Mouse (Mus musculus) layer of hippocampus, adult 18-20 months (tissue): ENCODE results near the gene Mpl. TPM values are rescaled to one million over a fixed set of nuclear protein-coding genes. Genes with fewer than 3 reads are reported as not detected.

Experiments
- DNase-seq, 2 experiments: peaks; one replicate each; pipeline ENCODE4 v3.0.0; 2022; ENCODE audit warnings: low spot score in 2 of 2
- total RNA-seq, 2 experiments: library from RNA; stranded (reverse); gene quantifications; 2 replicates each; pipeline ENCODE4 v1.2.3; 2021

The Mpl gene
- total RNA-seq, 2 experiments from 2014 or later = not detected

- DNase-seq = peak; percentile 54 to 71
Observed at GRCm38 (mm10) chr4:118427768-118428451, 29.4 kb downstream of the Mpl start, which contains the start of gene Elovl1. Gene Elovl1, plus strand, starts transcription at chr4:118428093.

- DNase-seq = no peak
Observed at GRCm38 (mm10) chr4:118427415-118427767, 29.9 kb downstream of the Mpl start.

GRCm38 (mm10) chr4:118425374-118425773 is 31.9 kb downstream of the Mpl start:
- no peak for DNase-seq

- no peak for DNase-seq
Observed at GRCm38 (mm10) chr4:118424541-118425160, 32.7 kb downstream of the Mpl start.

DNA sequence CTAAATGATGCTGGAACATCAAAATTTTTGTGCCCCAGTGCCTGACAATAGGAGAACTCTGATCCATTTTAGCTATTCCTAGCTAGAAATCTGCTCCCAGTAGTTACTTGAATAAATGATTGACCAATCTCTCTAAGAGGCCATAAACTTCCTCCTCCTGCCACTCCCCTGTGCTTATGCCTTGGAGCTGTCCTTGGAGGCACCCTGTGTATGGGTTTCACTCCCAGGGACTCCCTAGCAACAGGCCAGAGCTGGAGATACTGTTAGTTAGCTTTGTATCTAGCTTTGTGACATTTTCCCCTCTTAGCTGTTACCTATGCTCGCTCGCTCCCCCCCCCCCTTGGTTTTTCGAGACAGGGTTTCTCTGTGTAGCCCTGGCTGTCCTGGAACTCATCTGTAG is 35.9 kb downstream of the Mpl start:
- DNase-seq = no peak

- peak in 1 of 2 experiments; percentile 22 for DNase-seq
Observed at GRCm38 (mm10) chr4:118417112-118417797, 40.1 kb downstream of the Mpl start.

DNA sequence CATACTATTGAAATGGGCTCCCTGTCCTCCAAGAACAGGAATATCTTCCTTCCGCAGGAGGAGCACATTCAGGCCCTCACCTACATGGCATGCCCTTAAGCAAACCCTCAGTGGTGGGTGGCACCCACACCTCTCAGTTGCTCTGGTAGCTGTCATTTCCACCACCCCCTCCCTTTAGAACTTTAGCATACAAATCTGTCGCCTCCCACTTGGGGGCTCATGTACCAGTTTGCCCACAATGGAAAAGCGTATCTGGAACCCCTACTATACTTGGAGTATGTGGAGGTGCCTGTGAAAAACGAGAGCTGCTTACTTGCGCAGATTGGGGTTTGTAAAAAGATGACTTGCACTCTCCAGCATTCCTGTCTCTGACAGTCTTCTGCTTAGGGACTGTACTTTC is 41.0 kb downstream of the Mpl start:
- peak in 1 of 2 experiments; percentile 29 for DNase-seq

GRCm38 (mm10) chr4:118415779-118416178 is 41.5 kb downstream of the Mpl start:
- DNase-seq = peak in 1 of 2 experiments; percentile 39

GRCm38 (mm10) chr4:118413553-118413952 is 43.8 kb downstream of the Mpl start:
- DNase-seq = no peak

GRCm38 (mm10) chr4:118410871-118411270 is 46.4 kb downstream of the Mpl start:
- DNase-seq = no peak

DNA sequence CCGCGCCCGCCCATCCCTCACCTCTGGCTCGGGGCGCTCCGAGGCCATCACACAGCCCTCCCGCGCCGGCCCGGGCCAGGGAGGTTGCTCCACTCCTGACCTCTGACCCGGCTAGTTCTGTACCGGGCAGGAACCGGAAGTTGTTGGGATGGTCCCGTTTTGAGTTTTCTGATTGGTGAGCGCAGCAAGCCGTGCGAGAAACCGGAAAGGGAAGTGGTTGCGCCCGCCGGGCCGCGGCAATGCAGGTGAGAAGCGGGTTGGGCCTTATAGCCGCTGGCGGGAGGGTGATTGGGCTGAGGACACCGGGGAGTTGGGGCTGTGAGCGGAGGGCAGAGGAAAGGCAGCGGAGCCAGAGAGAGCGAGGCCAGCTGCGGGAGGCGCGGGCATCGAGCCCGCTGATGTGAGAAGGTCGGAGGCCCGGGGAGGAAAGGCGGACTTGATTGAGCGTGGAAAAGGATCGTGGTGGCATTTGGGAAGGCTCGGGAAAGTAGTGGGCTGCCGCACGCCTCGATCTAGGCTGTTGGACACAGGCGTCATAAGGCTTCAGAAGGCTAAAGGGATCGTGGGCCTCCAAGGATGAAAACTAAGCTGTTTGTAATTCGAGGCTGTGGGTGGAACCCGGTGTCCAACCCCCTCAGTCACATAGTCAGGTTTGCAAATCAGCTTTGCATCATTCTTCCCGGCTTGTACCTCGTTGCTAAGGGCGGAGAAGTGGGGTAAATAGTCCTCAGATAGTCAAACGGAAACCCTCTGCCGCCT is 48.0 kb downstream of the Mpl start, which contains the start of the genes Szt2 and Med8:
TSS of gene Szt2 (minus strand) at position 132 of the 759 bp plus-strand sequence.
TSS of gene Med8 (plus strand) at position 196 of the 759 bp plus-strand sequence.
- peak; percentile 91 to 95 for DNase-seq

DNA sequence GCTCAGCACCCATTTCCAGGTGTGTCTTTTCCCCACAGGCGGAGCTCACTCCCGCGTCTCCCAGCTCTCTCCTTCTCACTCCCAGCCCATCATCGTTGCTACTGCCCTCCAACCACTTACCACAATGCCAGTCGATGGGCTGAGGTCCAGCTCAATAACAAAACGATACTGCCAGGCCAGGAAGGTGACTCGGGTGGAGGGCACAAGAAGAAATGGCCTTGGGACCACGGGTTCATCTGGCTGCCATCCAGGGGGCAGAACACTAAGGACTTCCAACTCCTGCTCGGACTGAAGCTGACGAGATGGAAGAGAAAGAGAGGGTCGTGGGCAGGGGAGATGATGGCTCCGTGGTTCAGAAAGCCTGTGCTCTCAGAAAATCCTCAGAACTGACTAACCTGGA is 54.6 kb downstream of the Mpl start:
- DNase-seq = no peak

GRCm38 (mm10) chr4:118401918-118402317 is 55.4 kb downstream of the Mpl start:
- no peak for DNase-seq

DNA sequence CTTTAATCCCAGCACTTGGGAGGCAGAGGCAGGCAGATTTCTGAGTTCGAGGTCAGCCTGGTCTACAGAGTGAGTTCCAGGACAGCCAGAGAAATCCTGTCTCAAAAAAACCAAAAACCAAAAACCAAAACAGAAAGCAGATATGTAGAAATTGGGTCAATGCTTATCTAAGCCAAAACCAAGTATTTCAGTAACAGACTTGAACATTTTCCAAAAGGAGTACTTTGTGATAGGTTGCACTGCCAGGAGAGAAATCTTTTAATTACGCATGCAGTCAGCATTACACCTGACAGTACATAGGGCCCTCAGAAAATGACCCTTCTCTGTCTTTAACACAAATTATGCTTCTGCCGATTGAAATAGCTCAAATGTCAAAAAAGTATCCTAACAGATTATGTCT is 55.9 kb downstream of the Mpl start:
- DNase-seq = no peak

- no peak for DNase-seq
Observed at GRCm38 (mm10) chr4:118398400-118398799, 58.9 kb downstream of the Mpl start.

DNA sequence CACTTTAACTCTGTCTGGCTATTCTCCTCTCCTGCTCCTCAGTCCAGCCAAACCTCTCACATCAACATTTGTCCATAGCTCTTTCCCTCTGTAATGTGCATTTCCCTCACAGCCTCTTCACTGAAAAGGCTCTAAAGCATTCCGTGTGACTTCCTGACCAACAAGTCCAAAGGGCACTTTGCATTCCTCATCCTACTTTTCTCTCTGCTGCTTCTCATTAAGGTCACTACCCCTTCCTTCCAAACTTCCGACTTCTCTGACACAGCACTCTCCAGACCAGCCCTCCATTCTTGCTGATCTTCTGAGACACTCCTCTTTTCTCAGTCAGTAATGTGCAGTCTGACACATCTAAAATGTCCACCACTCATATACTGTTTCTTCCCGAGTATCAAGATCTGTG is 60.9 kb downstream of the Mpl start:
- no peak for DNase-seq

DNA sequence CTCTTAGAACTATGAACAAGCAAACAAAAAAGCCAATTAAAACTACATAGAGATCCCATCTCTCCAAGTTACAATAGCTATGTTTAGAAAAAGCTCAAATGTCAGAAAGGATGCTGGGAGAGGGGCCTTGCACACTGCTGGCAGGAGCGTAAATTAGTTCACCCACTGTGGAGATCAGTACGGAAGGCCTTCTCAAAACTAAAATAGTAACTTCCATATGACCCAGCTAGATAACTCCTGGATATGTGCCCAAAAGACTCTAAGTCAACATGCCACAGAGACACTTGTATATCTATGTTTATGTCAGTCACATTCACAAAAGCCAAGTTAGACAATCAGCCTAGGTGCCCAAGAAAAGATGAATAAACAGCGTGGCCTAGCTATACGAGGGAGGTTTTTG is 62.0 kb downstream of the Mpl start:
- no peak for DNase-seq

- no peak for DNase-seq
Observed at GRCm38 (mm10) chr4:118394505-118394904, 62.8 kb downstream of the Mpl start.
